Mouse (Mus musculus): ENCODE measurements around the gene Fam129c.

The Fam129c gene

DNA sequence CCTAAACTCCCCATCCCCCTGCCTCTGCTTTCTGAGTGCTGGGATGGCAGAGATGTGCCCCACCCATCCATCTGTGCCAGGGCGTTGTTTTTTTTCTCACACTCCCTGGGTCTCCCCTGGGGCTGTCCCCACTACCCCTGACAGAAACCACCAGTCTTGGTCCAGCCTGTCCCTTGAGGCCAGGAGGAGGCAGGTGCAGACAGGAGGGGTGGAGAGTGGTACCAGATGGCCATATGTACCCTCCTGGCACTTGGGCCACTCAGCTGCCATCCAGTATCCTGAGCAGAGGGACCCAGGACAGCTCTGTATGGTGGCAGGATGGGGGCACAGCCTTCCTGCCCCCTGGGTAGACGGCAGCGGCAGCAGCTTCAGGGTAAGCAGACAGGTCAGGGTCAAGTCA is at the start of gene Fam129c:
Gene Fam129c, plus strand, starts transcription at position 198 of the 400 bp plus-strand sequence.
- no peak for DNase-seq (ENCODE audit: low spot score)

DNA sequence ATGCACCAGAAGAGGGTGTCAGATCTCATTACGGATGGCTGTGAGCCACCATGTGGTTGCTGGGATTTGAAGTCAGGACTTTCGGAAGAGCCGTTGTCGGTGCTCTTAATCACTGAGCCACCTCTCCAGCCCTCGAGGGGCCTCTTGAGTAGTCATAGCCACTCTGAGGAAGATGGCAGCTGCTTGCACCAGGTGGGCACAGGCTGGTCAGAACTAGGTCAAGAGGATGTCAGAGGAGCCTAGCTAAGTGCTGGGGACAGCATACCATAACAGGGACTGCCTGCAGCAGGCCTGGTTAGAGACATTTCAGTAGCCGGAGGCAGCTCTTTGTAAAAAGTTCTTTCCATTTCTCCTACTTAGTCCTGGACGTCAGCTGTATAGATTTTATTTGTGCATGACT is 46.7 kb upstream of the Fam129c start:
- DNase-seq (ENCODE audit: low spot score): no peak

DNA sequence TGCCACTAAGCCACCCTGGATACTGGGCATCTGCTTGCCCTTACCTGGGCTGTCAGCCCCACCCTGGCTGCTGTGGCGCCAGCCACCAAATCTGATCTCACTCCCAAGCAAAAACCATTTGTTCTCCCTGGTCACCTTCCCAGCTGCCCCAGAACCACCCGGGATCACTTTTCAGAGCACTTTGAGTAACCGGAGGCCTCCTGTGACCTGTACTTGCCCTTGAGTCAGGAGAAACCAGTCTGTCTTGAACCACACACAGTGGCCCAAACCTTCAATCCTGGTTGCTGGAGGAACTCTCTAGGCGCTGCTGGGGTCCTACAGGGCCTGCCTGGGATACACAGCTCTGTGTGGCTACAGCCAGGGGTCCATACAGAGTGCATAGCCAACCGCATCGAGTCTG is 44.7 kb upstream of the Fam129c start:
- DNase-seq (ENCODE audit: low spot score): no peak

DNA sequence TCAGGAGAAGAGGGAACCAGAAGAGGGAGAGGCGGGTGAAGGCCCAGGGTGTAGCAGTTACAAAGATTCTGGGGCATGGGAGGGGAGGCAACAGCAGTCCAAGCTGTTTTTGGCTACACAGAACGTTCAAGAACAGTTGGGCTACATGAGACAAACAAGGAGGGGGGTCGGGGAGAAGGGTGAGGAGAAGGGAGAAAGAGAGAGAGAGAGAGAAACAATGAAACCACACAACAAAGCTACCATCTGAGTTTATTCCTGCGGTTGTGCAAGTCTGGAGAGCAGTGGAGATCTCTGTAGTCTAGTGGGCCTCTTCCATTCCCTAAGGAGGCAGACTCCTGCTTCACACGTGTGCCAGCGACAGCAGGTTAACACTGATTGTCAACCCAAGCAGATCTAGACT is 43.4 kb upstream of the Fam129c start:
- DNase-seq (ENCODE audit: low spot score): no peak

DNA sequence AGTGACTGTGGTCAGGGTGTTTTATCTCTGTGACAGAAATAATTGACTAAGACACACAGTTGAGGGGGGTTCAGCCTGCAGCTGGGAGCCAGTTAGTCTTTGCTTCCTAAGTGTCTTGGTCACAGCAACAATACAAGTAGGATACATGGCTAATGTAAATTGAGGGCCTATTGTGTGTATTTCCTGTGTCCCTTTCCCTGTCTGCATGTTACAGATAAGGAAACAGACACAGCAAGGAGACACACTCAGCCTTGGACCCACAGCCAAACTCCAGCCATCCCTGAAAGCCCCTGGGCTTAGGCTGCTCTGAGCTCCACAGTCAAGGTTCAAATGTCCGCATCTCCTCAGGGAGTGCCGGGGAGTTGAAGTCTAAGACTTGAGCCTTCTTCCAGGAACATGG is 42.8 kb upstream of the Fam129c start:
- DNase-seq (ENCODE audit: low spot score): no peak

DNA sequence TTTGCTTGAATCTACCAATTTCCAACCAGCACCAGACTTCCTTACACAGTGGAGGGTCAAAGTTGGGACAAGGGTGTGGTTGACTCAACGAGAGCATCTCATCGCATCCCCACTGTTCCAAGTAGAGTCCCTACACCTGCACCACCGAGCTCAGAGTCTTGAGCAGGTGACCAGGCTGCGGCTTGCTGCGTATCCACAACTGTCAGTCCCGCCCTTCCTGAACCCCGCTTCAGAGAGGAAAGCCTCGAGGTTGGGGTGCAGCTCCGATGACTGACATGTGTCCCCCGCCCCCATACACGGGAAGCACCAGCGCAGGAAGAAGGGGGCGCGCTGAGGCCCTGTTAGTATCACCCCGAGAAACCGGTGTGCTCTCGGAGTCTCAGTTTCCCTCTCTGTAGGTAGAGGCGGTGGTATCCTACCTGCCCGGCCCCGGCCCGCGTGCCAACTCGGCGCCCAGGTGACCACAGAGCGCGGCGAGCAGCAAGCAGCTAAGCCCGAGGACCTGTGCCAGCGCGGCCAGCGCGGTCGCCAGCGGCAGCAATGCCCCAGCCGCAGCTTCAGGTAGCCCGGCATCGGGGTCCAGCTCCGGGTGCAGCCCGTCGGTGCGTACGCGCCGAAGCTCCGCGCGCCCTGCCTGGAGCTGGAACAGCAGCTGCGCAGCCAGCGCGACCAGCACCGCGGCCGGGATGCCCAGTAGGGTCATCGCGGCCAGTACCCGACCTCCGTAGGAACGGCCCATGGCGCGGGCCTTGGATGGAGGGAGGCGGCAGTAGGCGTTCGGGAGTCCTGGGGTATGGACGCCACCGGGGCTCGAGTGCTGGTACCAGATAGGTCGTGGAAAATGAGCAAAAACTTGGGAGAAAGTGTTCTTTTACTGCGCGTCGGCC is 39.1 kb upstream of the Fam129c start, which contains the start of gene Tmem221:
Gene Tmem221, minus strand, starts transcription at position 801 of the 887 bp plus-strand sequence.
- no peak for DNase-seq (ENCODE audit: low spot score)

DNA sequence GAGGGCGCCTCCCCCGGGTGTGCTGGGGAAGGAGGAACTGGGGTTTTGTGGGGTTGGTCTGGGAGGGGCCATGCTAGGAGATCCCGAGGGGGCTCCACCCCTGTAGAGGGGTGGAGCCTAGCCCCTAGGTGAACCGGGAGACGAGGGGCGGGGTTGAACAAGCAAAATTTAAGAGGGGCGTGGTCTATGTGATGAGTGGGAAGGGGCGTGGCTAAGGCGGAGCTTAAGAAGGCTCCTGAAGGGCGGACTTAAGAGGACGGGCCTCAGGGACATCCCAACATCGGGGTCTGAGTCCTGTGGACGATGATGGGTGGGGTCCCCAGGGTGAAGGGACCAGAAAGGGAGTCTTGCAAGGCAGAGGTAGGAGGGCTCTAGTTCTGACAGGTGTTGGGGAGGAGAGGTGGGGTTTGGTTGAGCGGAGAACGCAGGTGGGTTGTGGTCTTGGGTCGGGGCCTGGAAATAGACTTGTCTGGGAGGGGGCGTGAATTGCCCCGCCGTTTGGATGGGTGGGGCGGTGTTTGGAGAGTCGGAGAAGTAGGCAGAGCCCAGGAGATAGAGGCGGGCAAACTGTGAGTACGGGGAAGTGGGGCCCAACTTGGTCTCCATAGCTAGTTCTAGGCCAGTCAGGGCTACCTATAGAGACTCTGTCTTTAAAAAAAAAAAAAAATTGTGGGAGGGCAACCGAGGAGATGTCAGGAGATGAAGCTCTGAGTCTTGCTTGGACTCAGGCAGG is 38.3 kb upstream of the Fam129c start:
- peak; percentile 88 for DNase-seq (ENCODE audit: low spot score)

DNA sequence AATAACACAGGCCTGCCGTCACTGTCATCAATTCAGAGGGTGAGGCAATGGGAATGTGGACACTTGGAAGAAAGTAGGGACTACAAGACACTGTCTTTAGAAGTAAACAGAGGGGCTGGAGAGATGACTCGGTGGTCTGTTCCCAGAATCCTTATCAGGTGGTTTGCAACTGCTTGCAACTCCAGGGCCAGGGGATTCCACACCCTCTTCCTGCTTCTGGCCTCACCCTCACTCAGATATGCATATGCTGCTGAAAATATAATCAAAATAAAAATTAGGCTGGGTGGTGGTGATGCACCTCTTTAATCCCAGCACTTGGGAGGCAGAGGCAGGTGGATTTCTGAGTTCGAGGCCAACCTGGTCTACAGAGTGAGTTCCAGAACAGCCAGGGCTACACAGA is 37.4 kb upstream of the Fam129c start:
- DNase-seq (ENCODE audit: low spot score): no peak

DNA sequence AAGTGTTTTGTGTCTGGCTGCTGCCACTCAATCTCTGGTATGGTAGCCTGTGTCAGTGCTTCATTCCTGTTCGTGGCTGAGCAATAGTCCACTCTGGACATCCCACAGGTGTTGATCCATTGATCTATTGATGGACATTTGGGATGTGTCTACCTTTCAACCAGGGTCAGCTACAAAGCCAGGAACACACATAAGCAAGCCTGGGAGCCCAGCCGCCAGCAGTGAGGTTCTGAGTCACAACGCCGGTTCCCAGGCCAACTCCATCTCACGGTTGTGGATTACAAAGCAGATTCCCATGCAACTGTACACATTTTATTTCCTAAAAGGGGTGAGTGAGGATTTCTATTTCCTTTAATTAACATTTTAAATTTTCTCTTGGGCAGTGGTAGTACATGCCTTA is 36.7 kb upstream of the Fam129c start:
- DNase-seq (ENCODE audit: low spot score): no peak

DNA sequence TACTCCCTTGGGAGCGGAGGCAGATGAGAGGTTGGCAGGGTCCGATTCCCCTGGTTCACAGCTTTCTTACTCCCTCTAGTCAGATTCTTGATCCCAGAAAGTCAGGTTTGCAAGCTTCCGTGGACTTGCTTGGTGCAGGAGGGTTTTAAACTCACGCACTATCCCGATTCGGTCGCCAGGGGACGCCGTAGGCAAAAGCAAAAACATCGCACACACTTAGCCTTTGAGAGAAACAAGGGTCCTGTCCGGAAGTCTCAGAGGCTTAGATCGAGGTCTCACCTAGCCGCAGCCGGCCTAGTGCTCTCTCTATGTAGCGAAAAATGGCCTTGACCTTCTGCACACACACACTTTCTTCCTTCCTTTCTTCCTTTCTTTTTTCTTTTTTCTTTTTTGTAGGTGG is 36.0 kb upstream of the Fam129c start:
- DNase-seq (ENCODE audit: low spot score): peak; percentile 90

DNA sequence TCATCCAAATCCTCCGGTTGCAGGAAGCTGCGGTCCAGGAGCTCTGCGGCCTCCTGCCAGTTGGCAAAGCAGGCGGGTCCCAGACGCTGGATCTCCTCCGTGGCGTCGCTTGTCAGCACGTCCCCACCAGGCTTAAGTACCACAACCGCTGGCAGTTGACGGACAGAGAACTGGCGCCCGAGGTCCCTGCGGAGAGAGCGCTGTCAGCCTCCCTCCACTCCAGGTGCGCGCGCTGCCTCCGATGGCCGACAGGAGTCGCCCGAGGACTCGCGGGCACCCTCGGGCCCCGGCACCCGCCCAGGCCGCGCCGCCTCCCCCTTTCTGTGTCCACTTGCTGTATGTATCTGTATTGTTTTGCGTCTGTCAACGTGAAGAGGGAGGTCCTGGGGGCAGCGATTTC is 34.7 kb upstream of the Fam129c start:
- peak; percentile 59 for DNase-seq (ENCODE audit: low spot score)

DNA sequence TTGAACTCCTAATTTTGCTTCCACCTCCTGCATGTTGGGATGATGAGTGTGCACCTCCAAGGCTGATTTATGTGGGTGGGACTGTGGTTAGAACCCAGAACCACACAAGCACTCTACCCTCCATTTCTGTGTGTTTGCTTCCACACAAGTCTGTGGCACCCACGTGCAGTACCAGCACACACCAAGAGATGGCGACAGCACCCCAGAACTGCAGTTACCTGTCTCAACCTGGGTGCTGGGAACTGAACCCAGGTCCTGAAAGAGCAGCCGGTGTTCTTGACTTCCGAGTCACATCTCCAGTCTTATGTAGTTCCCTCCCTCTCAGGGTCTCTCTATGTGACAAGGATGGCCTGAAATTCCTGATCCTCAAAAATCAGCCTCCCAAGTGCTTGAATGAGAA is 33.5 kb upstream of the Fam129c start:
- no peak for DNase-seq (ENCODE audit: low spot score)

DNA sequence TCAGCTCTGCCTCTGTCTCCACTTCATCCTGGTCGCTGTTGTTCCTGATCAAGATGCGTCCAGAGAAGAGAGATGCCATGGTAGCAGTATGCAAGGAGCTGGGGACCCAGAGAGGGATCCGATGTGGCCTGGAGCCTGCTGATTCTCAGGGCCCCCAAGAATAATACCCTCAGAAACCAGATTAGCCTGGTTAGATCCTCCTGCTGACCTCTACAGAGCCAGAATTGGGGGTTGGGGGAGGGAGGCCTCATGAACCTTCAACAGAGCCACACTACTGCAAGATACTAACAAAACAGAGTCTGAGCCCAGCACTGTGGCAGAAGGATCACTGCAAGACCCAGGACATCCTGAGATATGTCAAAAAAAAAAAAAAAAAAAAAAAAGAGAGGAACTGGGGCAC is 30.9 kb upstream of the Fam129c start, which contains the start of gene Nxnl1:
Gene Nxnl1, minus strand, starts transcription at position 101 of the 400 bp plus-strand sequence.
- no peak for DNase-seq (ENCODE audit: low spot score)

DNA sequence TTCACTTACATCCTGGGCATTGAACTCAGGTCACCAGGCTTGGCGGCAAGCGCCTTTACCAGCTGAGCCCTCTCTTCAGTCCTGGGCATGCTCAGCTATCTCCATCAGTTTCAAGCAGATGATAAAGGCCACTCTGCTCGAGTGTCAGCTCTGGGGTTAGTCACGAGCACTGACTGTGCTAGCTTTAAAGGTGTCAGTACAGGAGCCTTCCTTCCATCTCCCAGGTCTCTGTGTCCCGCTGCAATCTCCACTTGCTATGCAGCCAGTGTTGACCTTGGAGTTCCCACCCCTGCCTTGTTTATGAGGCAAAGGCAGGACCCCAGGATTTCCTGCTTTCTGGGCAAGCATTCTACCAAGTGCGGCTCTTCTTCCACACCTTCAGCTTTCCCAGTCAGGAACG is 29.9 kb upstream of the Fam129c start:
- no peak for DNase-seq (ENCODE audit: low spot score)

DNA sequence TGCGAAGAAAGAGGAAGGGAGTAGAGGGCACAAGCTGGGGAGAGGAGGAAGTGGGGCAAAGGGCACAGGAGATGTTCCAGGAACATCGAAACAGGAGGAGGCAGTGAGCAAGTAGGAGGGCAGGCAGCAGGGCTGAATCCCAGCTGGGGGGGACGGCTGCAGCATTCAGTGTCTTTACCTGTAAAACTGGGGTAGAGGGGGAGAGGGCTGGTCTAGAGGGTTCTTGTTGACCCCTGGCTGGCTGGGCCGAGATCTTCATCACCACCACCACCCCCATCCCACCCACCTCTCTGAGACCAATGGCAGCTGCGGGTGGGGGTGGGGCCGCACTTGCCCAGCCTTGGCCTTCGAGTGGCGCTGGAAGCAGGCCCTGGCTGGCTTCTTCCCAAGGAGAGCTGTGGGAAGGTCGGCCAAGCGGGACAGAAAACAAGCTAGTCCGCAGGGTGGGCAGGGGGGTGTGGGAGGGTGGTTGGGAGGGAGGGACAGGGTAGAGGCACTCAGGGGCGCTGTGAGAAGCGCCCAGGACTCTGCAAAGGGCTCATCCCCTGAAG is 29.0 kb upstream of the Fam129c start, which contains the start of gene Slc27a1:
Gene Slc27a1, plus strand, starts transcription at position 496 of the 551 bp plus-strand sequence.
- DNase-seq (ENCODE audit: low spot score): no peak

DNA sequence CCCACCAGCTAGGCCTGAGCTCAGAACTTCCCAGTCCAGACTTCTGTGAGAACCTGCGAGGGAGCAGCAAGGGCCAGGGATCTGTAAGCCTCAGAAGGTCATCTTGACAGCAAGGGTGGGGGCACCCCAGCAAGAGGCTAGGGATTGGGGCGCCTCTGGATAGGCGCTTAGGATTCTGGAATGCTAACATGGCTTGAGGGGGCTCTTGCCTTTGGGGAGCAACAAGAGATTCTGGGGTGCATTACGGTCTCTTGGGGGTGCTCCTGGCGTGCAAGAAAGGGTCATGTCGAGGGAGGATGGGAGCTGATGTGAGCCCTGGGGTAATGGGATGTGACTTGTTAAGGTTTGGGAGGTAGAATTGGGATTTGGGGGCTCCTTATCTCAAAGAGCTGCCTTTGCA is 28.5 kb upstream of the Fam129c start:
- DNase-seq (ENCODE audit: low spot score): no peak

DNA sequence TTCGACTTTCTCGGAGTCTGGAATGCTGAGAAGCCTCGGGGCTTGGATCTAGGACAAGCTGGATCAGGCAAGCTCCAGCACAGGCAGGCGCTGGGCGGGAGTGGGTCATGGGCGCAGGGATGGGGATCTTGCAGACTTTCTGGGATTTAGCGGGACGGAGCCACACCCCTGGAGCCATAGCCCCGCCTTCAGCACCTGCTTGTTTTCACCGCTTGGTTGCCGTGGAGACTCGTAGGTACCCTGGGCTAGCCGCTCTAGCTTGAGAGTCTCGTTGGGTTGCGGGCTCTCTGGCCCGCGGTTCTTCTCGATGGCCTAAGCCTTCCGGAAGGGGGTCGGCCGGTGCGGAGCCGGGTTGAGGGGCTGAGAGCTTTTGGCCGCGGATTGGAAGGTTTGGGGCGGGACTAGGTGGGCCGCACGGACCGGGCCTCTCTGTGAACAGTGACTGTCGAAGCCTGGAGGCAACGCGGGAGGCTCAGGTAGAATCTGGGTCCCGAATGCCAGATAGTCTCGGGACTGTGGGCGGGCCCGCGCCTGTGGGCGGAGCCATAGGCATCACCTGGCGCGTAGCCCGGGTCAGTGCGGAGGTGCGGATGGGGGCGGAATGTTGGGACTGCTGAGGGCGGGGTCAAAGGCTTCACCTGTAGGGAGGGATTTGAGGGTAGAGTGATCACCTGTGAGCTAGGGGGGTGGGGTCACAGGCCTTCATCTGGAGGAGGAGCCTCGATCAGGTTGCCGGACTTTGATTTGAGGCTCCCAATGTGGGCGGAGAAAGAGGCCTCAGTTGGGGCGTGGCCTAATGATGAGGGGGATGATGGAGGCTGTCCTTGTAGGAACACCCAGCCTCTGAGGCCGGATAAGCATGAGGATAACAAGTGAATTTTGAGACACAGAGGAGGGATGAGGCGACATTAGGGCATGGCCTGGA is 27.8 kb upstream of the Fam129c start:
- peak; percentile 96 for DNase-seq (ENCODE audit: low spot score)

DNA sequence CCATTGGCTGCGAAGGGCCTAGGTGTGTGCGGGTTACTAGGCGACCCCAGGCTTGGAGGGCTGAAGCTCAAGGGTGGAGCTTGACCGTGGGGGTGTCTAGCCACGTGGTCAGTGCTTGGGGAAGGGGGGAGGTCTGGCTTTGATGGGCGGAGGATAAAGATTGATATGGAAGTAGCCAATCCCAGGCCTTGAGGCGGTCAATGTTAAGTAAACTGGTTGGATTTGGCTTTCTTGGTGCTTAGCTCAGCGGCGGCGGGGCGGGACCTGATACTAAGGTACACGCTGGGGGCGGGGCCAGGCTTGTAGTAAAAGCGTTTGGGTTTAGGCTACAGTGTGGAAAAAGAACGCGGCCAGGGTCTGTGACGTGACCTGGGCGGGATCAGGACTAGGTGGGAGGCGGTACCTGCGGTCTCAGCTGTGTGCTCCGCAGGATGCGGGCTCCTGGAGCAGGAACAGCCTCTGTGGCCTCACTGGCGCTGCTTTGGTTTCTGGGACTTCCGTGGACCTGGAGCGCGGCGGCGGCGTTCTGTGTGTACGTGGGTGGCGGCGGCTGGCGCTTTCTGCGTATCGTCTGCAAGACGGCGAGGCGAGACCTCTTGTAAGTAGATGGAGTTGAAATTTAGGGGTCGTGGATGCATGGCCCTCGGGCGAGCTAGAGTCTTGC is 27.0 kb upstream of the Fam129c start:
- DNase-seq (ENCODE audit: low spot score): peak; percentile 95

DNA sequence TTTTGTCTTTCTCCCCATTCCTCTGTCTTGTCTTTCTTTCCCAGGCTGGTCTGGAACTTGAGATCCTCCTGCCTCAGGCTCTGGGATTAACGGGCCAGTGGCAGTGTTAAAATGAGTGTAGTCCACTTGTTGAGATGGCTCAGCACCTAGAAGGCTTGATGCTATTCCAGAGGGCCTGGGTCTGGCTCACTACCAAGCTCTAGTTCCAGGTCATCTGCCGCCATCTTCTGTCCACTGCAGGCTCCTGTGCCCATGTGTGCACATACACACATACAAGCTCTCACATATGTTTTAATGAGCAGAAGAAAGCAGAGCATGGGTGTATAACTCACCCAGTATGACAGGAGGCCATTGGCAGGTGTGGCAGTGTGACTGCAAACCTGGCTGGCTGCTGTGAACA is 25.4 kb upstream of the Fam129c start:
- DNase-seq (ENCODE audit: low spot score): no peak

DNA sequence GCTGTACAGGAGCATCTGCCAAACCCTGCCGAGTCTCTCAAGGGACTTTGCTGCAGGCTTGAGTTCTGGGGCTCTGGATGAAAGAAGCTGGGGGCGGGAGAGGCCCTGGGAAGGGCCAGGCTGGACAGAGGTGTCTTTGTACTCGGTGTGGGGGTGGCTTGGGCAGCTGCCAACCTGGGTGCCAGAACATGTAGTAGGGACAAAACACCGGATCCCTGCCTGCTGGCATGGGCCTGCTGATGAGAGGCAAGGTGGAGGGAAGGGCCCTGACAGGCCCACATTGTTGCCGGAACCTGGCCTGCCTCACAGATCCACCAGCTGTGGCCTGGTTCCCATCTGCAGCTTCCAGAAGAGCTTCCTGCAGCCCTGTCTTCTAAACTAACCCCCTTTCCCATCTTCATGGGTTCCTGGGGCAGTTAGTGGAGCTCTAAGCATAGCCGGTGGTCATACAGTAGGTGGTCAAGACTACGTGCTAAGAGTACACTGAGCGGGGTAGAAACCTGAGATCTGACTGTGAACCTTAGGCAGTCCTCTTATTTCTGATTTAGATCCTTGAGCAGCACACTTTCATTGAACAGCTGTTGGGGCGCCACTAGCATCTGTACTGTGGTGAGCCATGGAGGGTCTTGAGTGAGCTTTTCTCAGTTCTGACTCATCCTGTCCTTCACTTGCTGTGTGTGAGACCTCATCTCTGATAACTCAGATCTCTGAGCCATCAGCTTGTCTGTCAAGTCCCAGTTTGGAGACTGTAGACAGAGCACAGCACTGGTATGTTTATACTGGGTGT is 24.4 kb upstream of the Fam129c start:
- DNase-seq (ENCODE audit: low spot score): no peak

All from embryo, embryonic 10.5 days (tissue).